Mouse (Mus musculus) CH12.LX (cell line): ENCODE results near the gene Lrfn1. TPM values are rescaled to one million over a fixed set of nuclear protein-coding genes. Genes with fewer than 3 reads are reported as not detected.
"Not testable (repeated sequence)": the region's sequence is repeated elsewhere in the genome, so short reads cannot be mapped to it uniquely, and the experiment has no call there.

Experiments
- DNase-seq: peaks from one replicate; pipeline ENCODE4 v3.0.0-alpha.2; 2013; ENCODE audit errors: extremely low read depth
- H3K27ac ChIP-seq: 2 replicates; pipeline ENCODE4 v1.5.1; 2012; ENCODE audit warnings: low read depth, mild to moderate bottlenecking, control low read depth, moderate library complexity; ENCODE audit not compliant: insufficient read depth
- H3K27me3 ChIP-seq: replicated peaks from 2 replicates; pipeline ENCODE3; 2012; ENCODE audit warnings: inconsistent platforms
- H3K36me3 ChIP-seq, 2 experiments: replicated peaks in 1 of 2; 2 replicates each; pipeline versions ENCODE3 to v1.6.1; 2012; ENCODE audit warnings: inconsistent platforms in 1 of 2, low read length in 1 of 2, mild to moderate bottlenecking in 1 of 2, mixed read lengths in 1 of 2, moderate library complexity in 1 of 2; ENCODE audit not compliant: control insufficient read depth in 1 of 2, insufficient read depth in 1 of 2
- H3K4me1 ChIP-seq, 2 experiments: 2 replicates each; pipeline ENCODE4 v1.6.1; 2012; ENCODE audit warnings: inconsistent platforms in 1 of 2, moderate library complexity in 1 of 2; ENCODE audit not compliant: insufficient read depth in 2 of 2, control insufficient read depth in 1 of 2
- H3K4me2 ChIP-seq: 2 replicates; pipeline ENCODE4 v1.6.1; 2012; ENCODE audit warnings: low read depth, mild to moderate bottlenecking, control low read depth; ENCODE audit not compliant: poor library complexity, insufficient read depth, severe bottlenecking
- H3K4me3 ChIP-seq, 3 experiments: fragments of 150-350 bp in 1 of 3; sonication (generic) in 1 of 3; replicated peaks in 1 of 3; 2 replicates each; pipeline versions ENCODE3 to v1.5.1; 2011 to 2012; ENCODE audit warnings: low read depth in 2 of 3, low read length in 2 of 3, mild to moderate bottlenecking in 2 of 3, moderate library complexity in 2 of 3, control low read depth in 1 of 3, improper control_type of control experiment in 1 of 3, inconsistent platforms in 1 of 3, mixed read lengths in 1 of 3; ENCODE audit not compliant: poor library complexity in 1 of 3
- H3K79me2 ChIP-seq: replicated peaks from 2 replicates; pipeline ENCODE4 v1.6.1; 2012; ENCODE audit warnings: mild to moderate bottlenecking, moderate library complexity; ENCODE audit not compliant: control insufficient read depth, poor library complexity, insufficient read depth, severe bottlenecking; ENCODE audit errors: extremely low read depth
- H3K9ac ChIP-seq: 2 replicates; pipeline ENCODE4 v1.6.1; 2012; ENCODE audit warnings: low read depth, mild to moderate bottlenecking, control low read depth, moderate library complexity; ENCODE audit not compliant: insufficient read depth
- H3K9me3 ChIP-seq: replicated peaks from 2 replicates; pipeline ENCODE3; 2012; ENCODE audit warnings: low read length, inconsistent platforms, mixed read lengths
- BHLHE40 ChIP-seq: IDR thresholded peaks from 2 replicates; pipeline ENCODE4 v1.6.1; 2011; ENCODE audit warnings: mild to moderate bottlenecking, low read depth, low read length, improper control_type of control experiment
- CHD2 ChIP-seq: IDR thresholded peaks from 2 replicates; pipeline ENCODE4 v1.6.1; 2011; ENCODE audit warnings: low read length, improper control_type of control experiment
- E2F4 ChIP-seq: IDR thresholded peaks from 2 replicates; pipeline ENCODE4 v1.6.1; 2011; ENCODE audit warnings: low read depth, low read length, improper control_type of control experiment; ENCODE audit not compliant: insufficient replicate concordance
- ELF1 ChIP-seq: IDR thresholded peaks from 2 replicates; pipeline ENCODE4 v1.6.1; 2014; ENCODE audit warnings: low read depth, mild to moderate bottlenecking, inconsistent platforms, low read length, improper control_type of control experiment
- EP300 ChIP-seq: IDR thresholded peaks from 2 replicates; pipeline ENCODE4 v1.6.1; 2011; ENCODE audit warnings: low read length, improper control_type of control experiment
- ETS1 ChIP-seq: conservative IDR thresholded peaks from 2 replicates; pipeline ENCODE4 v1.6.1; 2012; ENCODE audit warnings: low read depth, mild to moderate bottlenecking, inconsistent platforms, low read length, improper control_type of control experiment, moderate library complexity
- GABPA ChIP-seq: IDR thresholded peaks from 2 replicates; pipeline ENCODE4 v1.6.1; 2012; ENCODE audit warnings: low read depth, low read length, improper control_type of control experiment, inconsistent platforms; ENCODE audit not compliant: insufficient replicate concordance
- KAT2A ChIP-seq: IDR thresholded peaks from 2 replicates; pipeline ENCODE4 v1.6.1; 2012; ENCODE audit warnings: low read length, improper control_type of control experiment, inconsistent platforms; ENCODE audit not compliant: insufficient replicate concordance
- MEF2A ChIP-seq: IDR thresholded peaks from 2 replicates; pipeline ENCODE4 v1.6.1; 2014; ENCODE audit warnings: low read depth, mild to moderate bottlenecking, inconsistent platforms, low read length, improper control_type of control experiment, borderline replicate concordance
- MXI1 ChIP-seq: IDR thresholded peaks from 2 replicates; pipeline ENCODE4 v1.6.1; 2011; ENCODE audit warnings: mild to moderate bottlenecking, low read depth, low read length, improper control_type of control experiment
- POLR2A ChIP-seq: IDR thresholded peaks from 2 replicates; pipeline ENCODE4 v1.6.1; 2011; ENCODE audit warnings: low read depth, mild to moderate bottlenecking, improper control_type of control experiment, low read length
- RAD21 ChIP-seq: IDR thresholded peaks from 2 replicates; pipeline ENCODE4 v1.6.1; 2011; ENCODE audit warnings: low read depth, mild to moderate bottlenecking, low read length, improper control_type of control experiment, moderate library complexity
- SIN3A ChIP-seq: IDR thresholded peaks from 2 replicates; pipeline ENCODE4 v1.6.1; 2012; ENCODE audit warnings: low read length, improper control_type of control experiment, inconsistent platforms
- TCF12 ChIP-seq: IDR thresholded peaks from 2 replicates; pipeline ENCODE4 v1.6.1; 2014; ENCODE audit warnings: low read depth, mild to moderate bottlenecking, inconsistent platforms, low read length, improper control_type of control experiment
- UBTF ChIP-seq: IDR thresholded peaks from 2 replicates; pipeline ENCODE4 v1.6.1; 2012; ENCODE audit warnings: low read depth, mild to moderate bottlenecking, inconsistent platforms, low read length, improper control_type of control experiment, moderate library complexity
- USF1 ChIP-seq: IDR thresholded peaks from 2 replicates; pipeline ENCODE4 v1.6.1; 2014; ENCODE audit warnings: low read depth, mild to moderate bottlenecking, inconsistent platforms, low read length, improper control_type of control experiment
- ZC3H11A ChIP-seq: IDR thresholded peaks from 2 replicates; pipeline ENCODE4 v1.6.1; 2012; ENCODE audit warnings: low read depth, mild to moderate bottlenecking, inconsistent platforms, low read length, improper control_type of control experiment
- ZNF384 ChIP-seq: IDR thresholded peaks from 2 replicates; pipeline ENCODE4 v1.6.1; 2012; ENCODE audit warnings: low read depth, low read length, improper control_type of control experiment, inconsistent platforms
- dilution Hi-C: fragments of 300-500 bp; cut with MboI; formaldehyde crosslinking; loops from 2 replicates; pipeline ENCODE4 v1.14.3; 2020; ENCODE audit warnings: low sequenced_read_pairs; ENCODE audit not compliant: extremely low pct_unique_long_range_greater_than_20kb, extremely low pct_ligation_motif_present
- in situ Hi-C: fragments of 300-500 bp; cut with MboI; formaldehyde crosslinking; loops from 3 replicates; pipeline ENCODE4 v1.14.3; 2019; ENCODE audit warnings: low sequenced_read_pairs, low pct_ligation_motif_present, low pct_unique_long_range_greater_than_20kb, mixed read lengths
- polyA plus RNA-seq: library from polyadenylated mRNA; unstranded; fragments of >175 nt; gene quantifications from 2 replicates; pipeline ENCODE4 v1.2.1, GENCODE M21; 2012; ENCODE audit warnings: low read depth; ENCODE audit not compliant: insufficient read length
- total RNA-seq, 2 experiments: library from RNA; depleted of rRNA; stranded (reverse); fragments of 300-350 nt in 1 of 2; fragments of >200 nt in 1 of 2; gene quantifications; 2 replicates each; pipeline ENCODE4 v1.2.3; 2012 to 2014

The Lrfn1 gene
- total and polyA plus RNA-seq, 3 experiments, result 0.67 to 2.7 (median 0.99) TPM

DNA sequence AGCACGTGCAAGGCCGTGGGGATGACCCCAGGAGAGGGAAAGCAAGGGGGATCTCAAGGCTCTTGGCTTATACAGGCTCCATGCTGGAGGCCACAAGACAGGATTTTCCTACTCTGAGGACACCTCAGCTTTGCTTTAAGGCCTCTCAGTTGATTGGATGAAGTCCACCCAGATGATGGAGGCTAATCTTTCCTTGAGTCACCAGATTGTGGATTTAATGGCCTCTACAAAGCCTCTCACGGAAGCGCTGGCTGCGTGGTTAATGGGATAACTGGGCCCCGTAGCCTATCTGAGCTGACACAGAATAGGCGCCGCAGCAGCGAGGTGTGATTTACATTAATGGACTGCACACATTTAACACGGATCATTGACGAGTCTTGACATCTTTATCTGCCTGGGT is 43.6 kb downstream of the Lrfn1 start:
- Histone ChIP-seq H3K9me3 (peaks cover 3% of the 10 kb centered on the region), H3K4me2 (no peak overlapping the region), H3K36me3 (no peaks in the 10 kb centered on the region), H3K27me3 (peaks cover 23% of the 10 kb centered on the region), H3K4me1 (peaks cover 3 to 4% of the 10 kb centered on the region in 2 experiments; a peak in 2 of 4 replicates), H3K79me2 (no peaks in the 10 kb centered on the region), H3K4me3 (no peak overlapping the region), H3K9ac (no peak overlapping the region), H3K27ac (no peak overlapping the region)
- dilution Hi-C loops, result no loop called here
- no peak for DNase-seq
- in situ Hi-C loops, result loop anchor here (5.0 kb wide), 1 partner anchor 37 kb away; no protein-coding TSS in a partner anchor
- no peak for TF ChIP-seq MXI1
- no peak for TF ChIP-seq USF1
- TF ChIP-seq SIN3A, result no peak
- TF ChIP-seq UBTF, result no peak
- TF ChIP-seq ETS1, result no peak
- no peak for TF ChIP-seq MEF2A
- no peak for TF ChIP-seq ELF1
- no peak for TF ChIP-seq POLR2A
- TF ChIP-seq EP300, result no peak
- no peak for TF ChIP-seq CHD2
- TF ChIP-seq ZNF384, result no peak
- no peak for TF ChIP-seq GABPA
- no peak for TF ChIP-seq RAD21
- TF ChIP-seq BHLHE40, result no peak
- TF ChIP-seq ZC3H11A, result no peak
- no peak for TF ChIP-seq E2F4
- TF ChIP-seq TCF12, result no peak

DNA sequence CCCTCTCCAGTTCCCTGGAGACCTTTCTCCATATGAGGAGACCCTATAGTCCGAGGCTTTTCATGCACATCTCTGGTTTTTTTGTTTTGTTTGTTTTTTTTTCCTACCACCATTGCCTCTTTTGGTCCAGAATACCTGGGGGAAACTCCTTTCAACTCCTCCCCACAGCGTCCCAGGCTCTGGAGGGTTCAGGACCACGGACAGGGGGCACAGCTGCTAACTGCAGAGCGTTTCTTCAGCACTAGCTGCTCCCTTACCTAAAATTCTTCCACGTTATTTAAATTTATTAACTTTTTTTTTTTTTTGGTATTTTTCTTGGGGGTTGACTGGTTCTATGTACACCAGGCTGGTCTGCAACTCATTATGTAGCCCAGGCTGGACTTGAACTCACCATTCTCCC is 53.8 kb downstream of the Lrfn1 start:
- H3K79me2 ChIP-seq, result no peaks in the 10 kb centered on the region
- peaks cover 0 to under 1% of the 10 kb centered on the region in 2 experiments; a peak in 1 of 4 replicates for H3K4me1 ChIP-seq
- DNase-seq, result no peak
- no peak overlapping the region for H3K9ac ChIP-seq
- H3K36me3 ChIP-seq, result no peaks in the 10 kb centered on the region
- peaks cover 54% of the 10 kb centered on the region for H3K27me3 ChIP-seq
- peaks cover 10% of the 10 kb centered on the region for H3K9me3 ChIP-seq
- H3K4me3 ChIP-seq, result no peak overlapping the region
- no peak for TF ChIP-seq KAT2A
- peak; percentile 75 for TF ChIP-seq SIN3A
- no peak for TF ChIP-seq CHD2
- TF ChIP-seq, all 38 proteins: peak for 1
- in situ Hi-C loops (no loop called here), dilution Hi-C loops (no loop called here)
- H3K27ac ChIP-seq, result no peak overlapping the region
- H3K4me2 ChIP-seq, result no peak overlapping the region

DNA sequence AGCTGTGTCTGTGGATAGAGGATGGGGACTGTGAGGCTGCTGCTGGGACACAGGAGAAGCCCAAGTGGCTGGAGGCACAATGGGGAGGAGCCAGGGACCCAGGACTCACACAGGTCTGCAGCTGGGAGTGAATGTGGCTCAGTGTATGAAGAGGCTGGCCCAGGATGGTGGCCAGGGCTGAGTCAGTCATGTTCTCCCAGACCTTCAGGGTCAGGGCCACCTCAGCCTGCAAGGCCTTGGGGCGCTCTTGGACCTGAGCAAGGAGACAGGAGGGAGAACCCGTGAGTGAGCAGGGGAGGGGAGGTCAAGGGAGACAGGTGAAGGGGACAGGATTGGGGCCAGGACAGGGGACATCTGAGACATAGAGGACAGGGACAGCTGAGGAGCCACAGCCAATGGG is 57.3 kb downstream of the Lrfn1 start:
- H3K36me3 ChIP-seq, H3K4me1 ChIP-seq, H3K9ac ChIP-seq, H3K4me2 ChIP-seq, H3K79me2 ChIP-seq, H3K27ac ChIP-seq, DNase-seq, dilution Hi-C loops, H3K9me3 ChIP-seq, H3K4me3 ChIP-seq, in situ Hi-C loops: not testable (repeated sequence)
- peaks cover 57% of the 10 kb centered on the region for H3K27me3 ChIP-seq

DNA sequence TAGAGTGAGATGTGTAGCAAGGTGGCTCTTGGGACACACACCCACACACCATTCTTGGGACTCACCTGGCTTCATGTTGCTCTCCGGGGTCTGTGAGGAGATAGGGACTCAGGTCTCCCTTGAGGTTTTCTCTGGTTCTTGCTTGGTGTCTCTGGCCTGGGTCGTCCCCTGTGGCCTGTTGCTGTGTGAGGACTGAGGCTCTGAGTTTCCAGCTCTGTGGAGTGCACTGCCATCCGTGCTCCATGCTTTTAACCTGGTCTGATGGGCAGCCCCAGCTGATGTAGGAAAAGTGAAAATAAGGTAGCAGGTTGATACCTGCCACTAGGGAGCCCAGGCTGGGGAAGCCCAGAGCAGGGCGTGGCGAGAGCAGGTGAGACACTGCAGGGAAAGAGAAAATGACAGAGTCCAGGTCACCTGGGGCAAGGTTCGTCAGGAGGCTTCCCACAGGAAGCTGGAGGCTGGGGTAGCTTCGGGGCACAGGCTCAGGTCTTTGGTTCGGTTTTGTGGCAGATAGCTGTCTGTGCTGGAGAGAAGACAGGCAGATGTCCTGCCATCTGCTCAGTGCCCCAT is 58.7 kb downstream of the Lrfn1 start, which contains the start of gene Ifnl2:
Gene Ifnl2 (minus strand): TSS at position 51 of the 570 bp plus-strand sequence.
- H3K27ac ChIP-seq, H3K4me1 ChIP-seq, H3K36me3 ChIP-seq, dilution Hi-C loops, H3K79me2 ChIP-seq, H3K4me3 ChIP-seq, DNase-seq, in situ Hi-C loops, H3K9me3 ChIP-seq, H3K9ac ChIP-seq: not testable (repeated sequence)
- peaks cover 52% of the 10 kb centered on the region for H3K27me3 ChIP-seq
- peak within 1 kb of the TSS; percentile 13; the same call in 1 of the 2 replicates for H3K4me2 ChIP-seq
